Mouse (Mus musculus) CD4-positive, CD25-positive, alpha-beta regulatory T cell, adult 4 months (primary cell): ENCODE measurements around the gene Cdk4. TPM values are rescaled to one million over a fixed set of nuclear protein-coding genes. Genes with fewer than 3 reads are reported as not detected.
A peak's percentile ranks its signal among the peaks of the same experiment; 100 is the strongest.

Experiments
- ATAC-seq: one replicate; pipeline ENCODE4 v1.8.0; 2017
- polyA plus RNA-seq, 2 experiments: library from polyadenylated mRNA; unstranded; fragments of 100-300 nt; shearing (Covaris generic); gene quantifications; one replicate each; pipeline ENCODE4 v1.2.1; 2017

Cdk4 gene
- polyA plus RNA-seq, 2 experiments from 2014 or later, result 294 to 347 TPM

DNA sequence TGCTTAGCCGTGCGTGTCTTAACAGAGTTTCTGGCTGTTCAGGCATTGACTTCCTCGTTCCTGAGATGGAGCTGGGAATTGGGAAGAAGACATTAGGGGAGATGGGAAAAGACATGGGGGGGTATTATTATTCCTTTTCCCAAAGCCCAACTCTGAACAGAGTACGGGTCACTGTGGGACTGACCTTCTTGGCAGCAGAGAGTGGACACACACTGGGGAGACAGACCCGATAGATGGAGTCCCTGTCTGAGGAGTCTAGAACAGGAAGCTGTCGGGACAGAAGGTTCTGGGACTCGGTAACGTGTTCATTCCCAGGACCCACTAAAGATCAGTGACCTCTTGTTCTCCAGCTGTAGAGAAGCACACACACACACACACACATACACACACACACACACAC is 12.3 kb downstream of the Cdk4 start:
- peak; percentile 5 for ATAC-seq

- ATAC-seq, result peak; percentile 91
Observed at GRCm38 (mm10) chr10:127076082-127076481, 12.7 kb downstream of the Cdk4 start.

GRCm38 (mm10) chr10:127077515-127077914 is 14.2 kb downstream of the Cdk4 start:
- ATAC-seq, result no peak

- no peak for ATAC-seq
Observed at GRCm38 (mm10) chr10:127078001-127078676, 14.8 kb downstream of the Cdk4 start.

DNA sequence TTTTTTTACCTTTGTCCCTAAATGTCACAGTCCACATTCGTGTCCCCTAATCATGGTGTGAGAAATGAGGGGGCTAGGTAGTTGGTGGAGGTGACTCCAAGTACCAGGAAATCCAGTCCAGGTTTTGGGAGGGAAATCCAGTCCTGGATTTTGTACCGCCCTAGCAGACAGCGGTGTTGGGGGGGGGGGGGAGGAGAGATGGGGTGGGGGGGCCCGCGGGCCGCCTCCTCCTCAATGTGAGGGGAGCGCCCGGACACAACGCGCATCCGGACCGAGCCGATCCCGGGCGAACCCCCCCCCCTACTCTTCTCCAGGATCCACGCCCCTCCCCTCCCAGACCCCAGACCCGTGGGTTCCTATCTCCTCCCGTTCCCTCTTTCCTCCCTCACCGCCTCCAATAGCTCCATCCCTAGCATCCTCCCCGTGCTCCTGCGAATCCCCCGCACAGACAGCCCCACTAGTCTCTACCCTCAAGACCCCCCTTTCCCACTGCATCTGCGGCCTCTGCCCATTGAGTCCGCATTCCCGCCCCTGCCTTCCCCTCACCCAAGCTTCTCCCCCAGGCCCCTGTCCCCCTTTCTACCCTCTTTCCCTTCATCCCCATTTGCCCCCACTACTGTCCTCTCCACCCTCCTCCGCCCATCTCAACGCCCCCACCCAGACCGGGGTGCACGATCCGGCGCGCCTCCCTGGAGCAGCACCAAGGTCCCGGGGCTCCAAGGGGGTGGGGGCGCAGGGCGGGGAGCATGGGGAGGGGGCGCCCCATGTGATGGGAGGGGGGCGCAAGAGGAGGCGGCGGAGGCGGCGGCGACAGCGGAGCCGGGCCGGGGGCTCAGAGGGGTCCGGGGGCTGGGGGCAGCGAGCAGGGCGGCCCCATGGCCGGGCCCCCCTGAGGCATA is 15.6 kb downstream of the Cdk4 start:
- no peak for ATAC-seq

GRCm38 (mm10) chr10:127079665-127080391 is 16.5 kb downstream of the Cdk4 start:
- no peak for ATAC-seq

DNA sequence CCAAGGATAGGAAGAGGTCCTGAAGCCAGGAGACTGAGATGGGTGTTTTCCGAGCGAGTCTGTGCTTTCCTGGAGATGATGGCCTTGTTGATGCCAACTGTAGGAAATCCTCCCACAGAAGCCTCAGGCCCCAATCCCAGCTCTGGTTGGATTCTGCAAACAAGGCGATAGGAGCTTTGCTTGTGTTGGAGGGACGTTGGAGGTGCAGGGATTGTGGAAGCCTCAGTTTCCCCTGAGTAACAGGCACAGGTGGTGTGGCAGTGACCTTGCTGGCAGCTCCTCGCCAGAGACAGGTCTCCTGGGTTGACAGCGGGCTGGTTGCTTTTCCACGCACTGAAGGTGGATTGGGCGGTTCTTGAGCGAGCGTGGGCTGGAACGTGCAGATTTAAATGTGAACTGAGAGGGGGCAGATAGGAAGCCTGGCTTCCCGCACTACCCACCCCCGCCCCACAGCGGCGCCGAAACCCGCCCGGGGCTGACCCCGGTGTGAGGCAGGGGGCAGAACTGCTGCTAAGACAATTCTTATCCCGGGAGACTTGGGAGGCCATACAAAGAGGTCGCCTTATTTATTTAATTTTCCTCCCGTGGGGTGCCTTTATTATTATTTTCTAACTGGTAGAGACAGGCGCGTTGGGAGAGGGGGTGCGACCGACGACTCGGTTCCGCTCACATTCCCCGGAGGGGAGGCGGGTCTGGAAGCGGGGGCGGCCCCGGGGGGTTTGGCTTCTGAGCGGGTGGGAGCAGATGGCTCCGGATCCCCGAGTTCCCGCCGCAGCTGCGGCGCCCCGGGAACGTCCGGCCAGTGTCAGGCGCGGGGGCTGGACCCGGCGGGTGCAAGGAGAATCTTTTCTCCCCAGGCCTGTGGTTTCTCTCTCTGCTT is 17.8 kb downstream of the Cdk4 start:
- no peak for ATAC-seq

- no peak for ATAC-seq
Observed at GRCm38 (mm10) chr10:127081996-127082620, 18.8 kb downstream of the Cdk4 start.

GRCm38 (mm10) chr10:127083292-127083914 is 20.1 kb downstream of the Cdk4 start:
- no peak for ATAC-seq

- no peak for ATAC-seq
Observed at GRCm38 (mm10) chr10:127083915-127084306, 20.6 kb downstream of the Cdk4 start.

DNA sequence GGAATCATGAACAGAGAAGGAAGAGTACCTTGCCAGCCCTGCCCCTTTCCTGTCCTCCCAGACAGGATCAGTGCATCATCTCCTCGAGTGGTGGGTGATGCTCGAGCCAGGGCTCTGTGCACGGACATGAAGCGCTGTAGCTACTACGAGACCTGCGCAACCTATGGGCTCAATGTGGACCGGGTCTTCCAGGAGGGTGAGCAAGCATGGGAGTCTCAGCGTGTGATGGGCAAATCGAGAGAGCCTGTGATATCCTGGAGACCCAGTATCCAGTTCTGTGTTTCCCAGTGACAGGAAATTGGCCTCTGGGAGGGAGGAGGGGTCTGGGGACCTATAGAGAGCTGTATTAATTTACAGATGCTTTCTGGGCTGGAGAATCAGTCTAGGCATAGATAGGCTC is 21.7 kb downstream of the Cdk4 start:
- no peak for ATAC-seq

DNA sequence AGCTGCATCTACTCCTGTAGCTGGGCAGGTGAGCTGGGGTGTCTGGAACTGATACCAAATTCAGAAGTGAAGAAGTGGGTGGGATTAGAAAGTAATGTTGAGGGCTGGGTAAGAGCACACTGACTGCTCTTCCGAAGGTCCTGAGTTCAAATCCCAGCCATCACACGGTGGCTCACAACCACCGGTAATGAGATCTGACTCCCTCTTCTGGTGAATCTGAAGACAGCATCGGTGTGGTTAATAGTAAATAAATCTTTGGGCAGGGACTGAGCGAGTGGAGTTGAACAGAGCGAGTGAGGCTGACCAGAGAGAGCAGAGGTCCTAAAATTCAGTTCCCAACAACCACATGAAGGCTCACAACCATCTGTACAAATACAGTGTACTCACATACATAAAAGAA is 22.3 kb downstream of the Cdk4 start:
- no peak for ATAC-seq

- no peak for ATAC-seq
Observed at GRCm38 (mm10) chr10:127090560-127091411, 27.5 kb downstream of the Cdk4 start.

GRCm38 (mm10) chr10:127091507-127092396 is 28.4 kb downstream of the Cdk4 start:
- ATAC-seq, result no peak

DNA sequence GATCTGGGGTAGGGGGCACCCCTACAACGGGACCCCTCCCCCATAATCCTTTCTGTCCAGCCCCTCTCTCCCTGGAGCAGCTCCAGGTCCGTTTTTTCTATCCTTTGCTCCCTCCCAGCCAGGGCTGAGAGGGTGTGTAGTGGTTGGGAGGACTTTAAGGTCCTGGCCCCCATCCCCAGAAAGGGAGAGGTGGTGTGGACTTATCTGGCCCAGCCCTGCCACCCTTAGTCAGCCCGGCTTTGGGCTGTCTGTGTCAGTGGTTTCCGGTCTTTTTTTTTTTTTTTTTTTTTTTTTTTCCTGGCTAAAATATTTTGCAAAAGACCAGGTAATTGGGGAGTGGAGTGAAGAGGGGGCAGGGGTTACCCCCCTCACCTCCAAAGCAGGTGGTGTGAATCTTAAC is 29.4 kb downstream of the Cdk4 start:
- ATAC-seq, result no peak

DNA sequence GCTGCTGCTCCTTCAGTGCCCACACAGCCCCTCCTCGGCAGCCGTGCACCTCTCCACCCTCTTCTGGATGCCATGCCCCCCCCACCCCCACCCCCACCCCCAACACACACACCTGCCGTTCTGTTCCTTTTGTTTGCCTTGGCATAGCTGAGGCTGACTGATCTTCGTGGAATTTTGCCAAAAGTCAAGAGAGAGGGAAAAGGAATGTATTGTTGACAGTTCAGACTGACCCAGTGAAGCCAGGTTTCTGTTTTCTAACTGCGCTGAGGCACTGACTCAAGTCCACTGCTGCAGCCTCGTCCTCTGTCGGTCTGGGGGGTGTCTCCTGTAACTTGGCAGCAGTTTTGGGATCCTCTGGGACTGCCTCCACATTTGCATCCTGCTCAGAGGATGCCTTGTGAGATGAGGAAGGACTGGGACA is 31.1 kb downstream of the Cdk4 start:
- no peak for ATAC-seq

DNA sequence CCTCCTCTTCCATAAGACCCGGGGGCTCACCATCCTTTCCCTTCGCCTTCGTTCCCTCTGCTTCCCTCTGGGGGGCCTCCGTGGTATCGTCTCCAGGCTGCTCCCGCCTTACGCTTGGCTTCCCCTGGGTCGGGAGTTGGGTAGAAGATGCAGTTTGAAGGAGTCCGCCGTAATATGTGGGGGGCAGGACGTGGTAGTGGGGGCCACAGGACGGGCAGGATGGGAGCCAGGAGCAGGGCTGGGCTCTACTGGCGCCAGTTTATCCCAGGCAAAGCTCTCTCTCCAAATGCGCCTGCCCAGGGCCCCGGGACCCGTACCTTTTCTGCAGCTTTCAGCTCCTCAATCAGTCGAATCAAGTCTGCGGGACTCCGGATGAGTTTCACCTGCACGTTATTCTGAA is 35.2 kb downstream of the Cdk4 start:
- ATAC-seq, result no peak

DNA sequence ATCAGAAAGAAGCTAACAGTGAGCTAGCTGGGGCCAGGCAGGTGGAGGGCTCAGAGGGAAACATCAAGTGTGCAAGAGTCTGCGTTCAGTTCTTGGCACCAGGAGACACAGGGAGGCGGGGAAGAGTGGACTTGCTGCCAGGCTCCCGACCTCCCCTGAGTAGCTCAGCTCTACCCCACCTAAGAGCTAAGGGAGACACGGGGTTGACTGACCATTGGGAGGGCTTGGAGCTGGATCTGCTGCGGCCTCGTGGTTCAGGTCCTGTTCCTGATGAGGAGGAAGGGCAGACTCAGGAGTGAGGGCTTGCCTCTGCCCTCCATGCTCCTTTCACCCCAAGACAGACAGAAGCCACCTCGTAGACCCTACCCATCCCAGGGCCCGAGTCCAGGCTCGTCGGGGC is 35.9 kb downstream of the Cdk4 start:
- no peak for ATAC-seq

GRCm38 (mm10) chr10:127099868-127100267 is 36.5 kb downstream of the Cdk4 start:
- no peak for ATAC-seq
